17 mouse cellular contexts compared by ENCODE assay signal in the genomic region with DNA sequence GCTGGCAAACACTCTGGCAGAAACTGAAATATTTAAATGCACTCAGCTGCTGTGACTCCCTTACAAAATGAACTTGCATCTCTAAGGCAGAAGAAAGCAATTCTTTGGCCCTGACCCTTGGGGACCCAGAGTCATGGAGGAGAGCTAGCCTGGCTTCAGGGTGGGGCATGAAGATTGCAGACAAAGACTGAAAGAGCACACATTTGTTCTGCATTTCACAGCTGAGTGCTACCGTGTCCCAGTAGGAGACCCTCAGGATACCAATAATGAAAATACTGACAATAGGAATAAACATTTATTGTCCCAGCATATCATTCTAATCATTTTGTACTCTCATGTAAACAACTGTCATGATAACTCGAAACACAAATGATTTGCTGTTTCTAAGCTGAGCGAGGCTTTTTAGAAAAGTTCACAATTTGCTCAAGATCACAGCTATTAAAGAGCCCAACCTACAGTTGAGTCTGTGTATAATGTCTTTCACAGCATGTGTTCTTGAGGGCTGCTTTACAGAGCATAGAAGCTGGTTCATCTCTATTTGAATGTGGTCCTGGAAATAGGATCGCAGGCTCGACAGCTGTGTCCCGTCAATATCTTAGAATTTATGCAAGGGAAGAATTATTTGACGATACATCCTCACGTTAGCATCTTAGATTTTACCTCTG.
DNase-seq lines count a peak whose midpoint lies in the region; ATAC-seq and TF ChIP-seq lines count a peak whose summit lies in the region.
"Had no signal": no experiment of that assay in that cellular context is flagged by ENCODE, and none has a peak within 500 bp of the region (broad histone marks: within the 10 kb centered on the region; RNA-seq: fewer than 3 reads in every experiment).

No protein-coding gene starts in this region.

- no peaks in the 10 kb centered on the region for H3K4me1 ChIP-seq in hindbrain, embryonic 11.5 days (replicated peaks; ENCODE audit: control insufficient read depth, insufficient read depth, low read length)
- peaks cover 10% of the 10 kb centered on the region for H3K4me1 ChIP-seq in hindbrain, postnatal 0 days (ENCODE audit: insufficient read depth, low read length)
- H3K4me1 ChIP-seq in midbrain, embryonic 10.5 days: peaks cover 11% of the 10 kb centered on the region
- H3K4me1 ChIP-seq in midbrain, embryonic 15.5 days: 0 out of 2 replicates have a peak, but pooled peaks cover 3% of the 10 kb centered on the region
- H3K4me1 ChIP-seq: heart, embryonic 15.5 days had no signal

- H3K27ac ChIP-seq in hindbrain, embryonic 11.5 days (ENCODE audit: low read depth, low read length): no peak overlapping the region
- no peak overlapping the region for H3K27ac ChIP-seq in hindbrain, postnatal 0 days
- 0 out of 2 replicates have a peak overlapping the region, but pooled peaks have one; percentile 38 for H3K27ac ChIP-seq in midbrain, embryonic 10.5 days (replicated peaks)
- H3K27ac ChIP-seq in midbrain, embryonic 15.5 days: no peak overlapping the region
- H3K27ac ChIP-seq: embryonic facial prominence, embryonic 10.5 days; forebrain, embryonic 13.5 days; heart, adult 2 months; heart, embryonic 15.5 days; hindbrain, embryonic 15.5 days had no signal

- no peak overlapping the region for H3K4me3 ChIP-seq in hindbrain, embryonic 11.5 days (ENCODE audit: low read depth, low read length)
- no peak overlapping the region for H3K4me3 ChIP-seq in hindbrain, postnatal 0 days (ENCODE audit: low read length)
- no peak overlapping the region for H3K4me3 ChIP-seq in midbrain, embryonic 10.5 days
- H3K4me3 ChIP-seq in midbrain, embryonic 15.5 days: no peak overlapping the region
- H3K4me3 ChIP-seq: embryonic facial prominence, embryonic 10.5 days; forebrain, embryonic 13.5 days; heart, adult 2 months; heart, embryonic 15.5 days; hindbrain, embryonic 15.5 days had no signal

- H3K36me3 ChIP-seq in hindbrain, embryonic 11.5 days (ENCODE audit: control insufficient read depth, insufficient read depth, low read length): no peaks in the 10 kb centered on the region
- no peaks in the 10 kb centered on the region for H3K36me3 ChIP-seq in hindbrain, postnatal 0 days (ENCODE audit: insufficient read depth, low read length)
- no peaks in the 10 kb centered on the region for H3K36me3 ChIP-seq in midbrain, embryonic 10.5 days
- H3K36me3 ChIP-seq in midbrain, embryonic 15.5 days (replicated peaks): no peaks in the 10 kb centered on the region
- H3K36me3 ChIP-seq: embryonic facial prominence, embryonic 10.5 days; heart, embryonic 15.5 days; hindbrain, embryonic 15.5 days had no signal

- ATAC-seq in hindbrain, embryonic 11.5 days (ENCODE audit: low FRiP score): peak; percentile 53; the same call in 1 of the 2 replicates
- ATAC-seq in hindbrain, postnatal 0 days: no peak
- no peak for ATAC-seq in midbrain, embryonic 15.5 days (replicated peaks)
- ATAC-seq: forebrain, embryonic 13.5 days; forebrain, postnatal 0 days had no signal

- H3K27me3 ChIP-seq in hindbrain, embryonic 11.5 days (ENCODE audit: control insufficient read depth, insufficient read depth, low read length): no peaks in the 10 kb centered on the region
- no peaks in the 10 kb centered on the region for H3K27me3 ChIP-seq in hindbrain, postnatal 0 days (ENCODE audit: insufficient read depth, low read length)
- H3K27me3 ChIP-seq in midbrain, embryonic 10.5 days (ENCODE audit: low read depth, poor library complexity, severe bottlenecking): no peaks in the 10 kb centered on the region
- H3K27me3 ChIP-seq in midbrain, embryonic 15.5 days (replicated peaks): no peaks in the 10 kb centered on the region
- H3K27me3 ChIP-seq: forebrain, embryonic 13.5 days; heart, embryonic 15.5 days; hindbrain, embryonic 15.5 days had no signal

- WGBS in hindbrain, embryonic 11.5 days: 60% methylated on average over 8 of the region's 8 CpGs
- 30% methylated on average over 8 of the region's 8 CpGs for WGBS in hindbrain, postnatal 0 days
- 82% methylated on average over 8 of the region's 8 CpGs for WGBS in midbrain, embryonic 10.5 days
- 60% methylated on average over 8 of the region's 8 CpGs for WGBS in midbrain, embryonic 15.5 days

- H3K9me3 ChIP-seq in hindbrain, embryonic 11.5 days (ENCODE audit: control insufficient read depth, low read length): no peaks in the 10 kb centered on the region
- no peaks in the 10 kb centered on the region for H3K9me3 ChIP-seq in hindbrain, postnatal 0 days (ENCODE audit: low read length)
- H3K9me3 ChIP-seq in midbrain, embryonic 10.5 days (replicated peaks): no peaks in the 10 kb centered on the region
- no peaks in the 10 kb centered on the region for H3K9me3 ChIP-seq in midbrain, embryonic 15.5 days
- H3K9me3 ChIP-seq: embryonic facial prominence, embryonic 10.5 days; forebrain, embryonic 13.5 days; heart, embryonic 15.5 days; hindbrain, embryonic 15.5 days had no signal

- TF ChIP-seq CTCF in hindbrain, postnatal 0 days (IDR thresholded peaks at IDR 0.05; ENCODE audit: low read depth): no peak

- H3K9ac ChIP-seq in hindbrain, embryonic 11.5 days (ENCODE audit: low read depth, low read length): no peak overlapping the region
- H3K9ac ChIP-seq in hindbrain, postnatal 0 days (replicated peaks; ENCODE audit: low read length): no peak overlapping the region
- no peak overlapping the region for H3K9ac ChIP-seq in midbrain, embryonic 15.5 days
- H3K9ac ChIP-seq: forebrain, embryonic 13.5 days; forebrain, postnatal 0 days; heart, embryonic 15.5 days; hindbrain, embryonic 15.5 days had no signal

- no peak overlapping the region for H3K4me2 ChIP-seq in hindbrain, embryonic 11.5 days (replicated peaks; ENCODE audit: low read depth, low read length)
- no peak overlapping the region for H3K4me2 ChIP-seq in hindbrain, postnatal 0 days (ENCODE audit: low read depth, low read length)
- no peak overlapping the region for H3K4me2 ChIP-seq in midbrain, embryonic 15.5 days
- H3K4me2 ChIP-seq: forebrain, embryonic 13.5 days; heart, embryonic 11.5 days; heart, embryonic 15.5 days; hindbrain, embryonic 15.5 days had no signal

- DNase-seq in hindbrain, embryonic 11.5 days (ENCODE audit: low spot score): peak; percentile 20
- DNase-seq in hindbrain, postnatal 0 days (ENCODE audit: low spot score): no peak
- no peak for DNase-seq in midbrain, embryonic 10.5 days (ENCODE audit: low spot score)
- peak; percentile 11 for DNase-seq in retina, postnatal 1 day
- no peak for DNase-seq in retina, embryonic 14.5 days (ENCODE audit: low spot score)
- DNase-seq: adrenal gland, adult 2 months; adrenal gland, postnatal 25 days; gastrocnemius, postnatal 14 days; heart, adult 2 months; heart, postnatal 14 days had no signal

Comparison
In these comparisons a context has a peak if more than half of its experiments do, and no peak if none do; other contexts are left out.
1. DNase-seq: peak in hindbrain, embryonic 11.5 days (single experiment) and retina, postnatal 1 day (single experiment); none in hindbrain, postnatal 0 days (single experiment), midbrain, embryonic 10.5 days (single experiment) and retina, embryonic 14.5 days (single experiment).